Mouse (Mus musculus) heart, adult 2 months (tissue): ENCODE data around the gene Vegfa. TPM values are rescaled to one million over a fixed set of nuclear protein-coding genes. Genes with fewer than 3 reads are reported as not detected.

Experiments used
- DNase-seq, 2 experiments: peaks; one replicate each; pipeline ENCODE4 v3.0.0; 2021
- H3K27ac ChIP-seq: fragments of 200-600 bp; 2 replicates; pipeline ENCODE4 v1.8.1; 2022
- H3K27me3 ChIP-seq: fragments of 200-500 bp; 2 replicates; pipeline ENCODE4 v1.6.1; 2012; ENCODE audit warnings: mild to moderate bottlenecking, low read length, inconsistent platforms, mixed read lengths; ENCODE audit not compliant: control insufficient read depth, insufficient read depth
- H3K36me3 ChIP-seq: fragments of 200-500 bp; 2 replicates; pipeline ENCODE4 v1.6.1; 2012; ENCODE audit warnings: low read length, inconsistent platforms; ENCODE audit not compliant: control insufficient read depth, insufficient read depth
- H3K4me1 ChIP-seq: fragments of 200-500 bp; 2 replicates; pipeline ENCODE4 v1.6.1; 2011; ENCODE audit warnings: low read length; ENCODE audit not compliant: control insufficient read depth, insufficient read depth
- H3K4me3 ChIP-seq: fragments of 200-600 bp; 2 replicates; pipeline ENCODE4 v1.8.1; 2022
- H3K79me2 ChIP-seq: fragments of 200-500 bp; replicated peaks from 2 replicates; pipeline ENCODE4 v1.6.1; 2012; ENCODE audit warnings: mild to moderate bottlenecking, inconsistent platforms, low read length, moderate library complexity, mixed read lengths; ENCODE audit not compliant: control insufficient read depth, insufficient read depth
- H3K9ac ChIP-seq: fragments of 200-500 bp; 2 replicates; pipeline ENCODE4 v1.6.1; 2012; ENCODE audit warnings: low read depth, mild to moderate bottlenecking, control low read depth, inconsistent platforms, low read length, mixed read lengths
- CTCF ChIP-seq: fragments of 200-600 bp; IDR thresholded peaks from 2 replicates; pipeline ENCODE4 v1.8.1; 2022; ENCODE audit warnings: antibody characterized with exemption, mild to moderate bottlenecking, moderate library complexity
- EP300 ChIP-seq: fragments of 200-500 bp; IDR thresholded peaks from 2 replicates; pipeline ENCODE4 v1.6.1; 2011; ENCODE audit warnings: low read depth, low read length, control low read depth; ENCODE audit not compliant: insufficient read depth
- POLR2A ChIP-seq: fragments of 200-500 bp; IDR thresholded peaks from 2 replicates; pipeline ENCODE4 v1.6.1; 2011; ENCODE audit warnings: mild to moderate bottlenecking, low read depth, low read length, control low read depth; ENCODE audit not compliant: insufficient read depth
- WGBS: fragments of 180-500 bp; shearing (Covaris S2); methylation state at CpG from one replicate; pipeline ENCODE4 v1.1.7; 2018; 5-methylcytosine and 5-hydroxymethylcytosine counted together
- intact Hi-C: fragments of 180-260 bp; cut with DNase I; formaldehyde crosslinking; loops from one replicate; pipeline ENCODE4 v1.15.1; 2025
- polyA plus RNA-seq: library from polyadenylated mRNA; depleted of rRNA; stranded (reverse); fragments of >200 nt; gene quantifications from 2 replicates; pipeline ENCODE4 v1.2.3, GENCODE M21; 2012
- total RNA-seq, 2 experiments: library from RNA; stranded (reverse); gene quantifications; 2 replicates each; pipeline ENCODE4 v1.2.3; 2021

Vegfa gene
- total and polyA plus RNA-seq, 3 experiments = 207 to 384 (median 328) TPM

GRCm38 (mm10) chr17:46055736-46056135 lies 23.6 kb upstream of the Vegfa start:
- Histone ChIP-seq H3K27ac (no peak overlapping the region), H3K4me3 (no peak overlapping the region), H3K27me3 (no peaks in the 10 kb centered on the region), H3K36me3 (no peaks in the 10 kb centered on the region), H3K79me2 (no peaks in the 10 kb centered on the region), H3K9ac (no peak overlapping the region), H3K4me1 (no peaks in the 10 kb centered on the region)
- WGBS = 82% methylated on average over 7 of the region's 7 CpGs
- intact Hi-C loops = no loop called here
- TF ChIP-seq CTCF = no peak
- no peak for TF ChIP-seq EP300
- no peak for TF ChIP-seq POLR2A
- no peak for DNase-seq

DNA sequence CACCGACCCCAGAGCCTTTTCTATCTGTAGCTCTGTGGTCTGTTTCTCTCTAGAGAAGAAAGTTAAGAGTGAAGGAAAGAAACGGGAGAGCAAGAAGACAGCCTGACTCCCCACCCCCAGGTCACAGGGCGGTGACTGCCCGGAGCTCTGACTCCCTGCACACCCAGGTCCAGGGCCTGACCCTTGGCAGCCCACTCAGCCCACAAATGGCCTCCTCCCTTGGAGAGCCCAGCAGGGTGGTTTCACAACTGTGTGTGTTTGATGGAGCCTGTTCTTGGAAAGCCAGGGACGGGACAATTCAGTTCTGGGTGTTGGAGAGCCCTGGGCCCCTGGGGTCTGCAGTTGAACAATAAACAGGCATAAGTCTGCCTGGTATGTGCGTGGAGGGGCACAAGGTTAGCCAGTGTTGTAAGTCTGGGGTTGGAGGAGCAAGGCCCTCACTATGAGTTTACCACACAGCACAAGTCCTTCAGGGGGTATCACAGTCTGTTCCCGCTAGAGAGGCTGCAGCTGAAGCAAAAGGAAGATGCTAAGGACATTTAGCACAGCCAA lies 21.2 kb upstream of the Vegfa start:
- Histone ChIP-seq H3K27ac (no peak overlapping the region), H3K4me1 (no peaks in the 10 kb centered on the region), H3K36me3 (no peaks in the 10 kb centered on the region), H3K79me2 (no peaks in the 10 kb centered on the region), H3K27me3 (no peaks in the 10 kb centered on the region), H3K4me3 (no peak overlapping the region), H3K9ac (no peak overlapping the region)
- no peak for TF ChIP-seq POLR2A
- TF ChIP-seq CTCF = no peak
- DNase-seq = peak in 1 of 2 experiments; percentile 31
- intact Hi-C loops = no loop called here
- WGBS = 80% methylated on average over 7 of the region's 7 CpGs

- no peaks in the 10 kb centered on the region for H3K4me1 ChIP-seq
- H3K79me2 ChIP-seq = no peaks in the 10 kb centered on the region
- no peak overlapping the region for H3K4me3 ChIP-seq
- intact Hi-C loops = no loop called here
- TF ChIP-seq CTCF (no peak), EP300 (no peak), POLR2A (no peak)
- H3K27me3 ChIP-seq = no peaks in the 10 kb centered on the region
- H3K36me3 ChIP-seq = no peaks in the 10 kb centered on the region
- H3K27ac ChIP-seq = no peak overlapping the region
- no peak for DNase-seq
- WGBS = 31% methylated on average over 3 of the region's 3 CpGs
- H3K9ac ChIP-seq = no peak overlapping the region
Observed at GRCm38 (mm10) chr17:46052146-46052545, 20.0 kb upstream of the Vegfa start.

DNA sequence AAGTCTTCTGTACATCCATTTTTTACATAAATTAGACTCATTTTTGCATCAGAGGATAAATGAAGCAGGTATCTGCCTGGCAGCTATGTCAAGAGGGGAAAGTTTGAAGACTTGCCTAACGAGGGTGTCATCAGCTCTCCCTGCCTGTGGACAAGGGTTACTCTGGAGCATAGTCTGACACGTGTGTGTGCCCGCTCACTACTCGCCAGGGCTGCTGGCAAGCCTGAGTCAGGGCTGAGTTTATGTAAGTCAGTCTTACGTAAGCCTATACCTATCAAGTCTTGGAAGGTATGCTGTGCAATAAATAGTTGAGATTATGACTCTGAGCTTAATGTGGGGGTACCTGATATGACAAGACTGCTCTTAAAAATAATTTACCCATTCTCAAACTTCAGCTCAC lies 19.2 kb upstream of the Vegfa start:
- TF ChIP-seq EP300 (0 out of 2 replicates have a peak, but pooled peaks have one; percentile 12), POLR2A (no peak)
- DNase-seq = peak in 1 of 2 experiments; percentile 60
- H3K27ac ChIP-seq = no peak overlapping the region
- H3K4me3 ChIP-seq = no peak overlapping the region
- H3K9ac ChIP-seq = no peak overlapping the region
- H3K36me3 ChIP-seq = no peaks in the 10 kb centered on the region
- H3K79me2 ChIP-seq = no peaks in the 10 kb centered on the region
- intact Hi-C loops = no loop called here
- no peaks in the 10 kb centered on the region for H3K27me3 ChIP-seq
- H3K4me1 ChIP-seq = no peaks in the 10 kb centered on the region
- 60% methylated on average over 5 of the region's 5 CpGs for WGBS

- TF ChIP-seq EP300 (no peak), CTCF (no peak), POLR2A (no peak)
- no peaks in the 10 kb centered on the region for H3K79me2 ChIP-seq
- WGBS = 28% methylated on average over 4 of the region's 4 CpGs
- H3K36me3 ChIP-seq = no peaks in the 10 kb centered on the region
- H3K9ac ChIP-seq = no peak overlapping the region
- intact Hi-C loops = no loop called here
- H3K27me3 ChIP-seq = no peaks in the 10 kb centered on the region
- H3K4me3 ChIP-seq = no peak overlapping the region
- DNase-seq = no peak
- no peaks in the 10 kb centered on the region for H3K4me1 ChIP-seq
- no peak overlapping the region for H3K27ac ChIP-seq
Observed at GRCm38 (mm10) chr17:46049567-46049966, 17.4 kb upstream of the Vegfa start.

DNA sequence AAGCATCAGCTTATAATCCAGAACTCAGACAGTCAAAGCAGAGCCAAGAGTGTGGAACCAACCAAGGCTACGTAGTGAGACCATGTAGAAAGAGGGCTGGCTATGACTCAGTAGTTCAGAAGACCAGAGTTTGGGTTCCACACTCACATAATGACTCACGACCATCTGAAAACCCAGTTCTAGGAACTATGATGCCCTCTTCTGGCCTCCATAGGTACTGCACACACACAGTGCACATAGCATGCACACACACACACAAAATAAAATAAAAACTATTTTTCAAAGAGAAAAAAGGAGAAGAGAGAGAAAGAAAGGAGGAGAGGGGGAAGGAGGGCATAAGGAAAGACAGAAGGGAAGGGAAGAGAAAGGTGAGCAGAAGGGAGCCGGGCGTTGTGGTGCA lies 16.0 kb upstream of the Vegfa start:
- intact Hi-C loops = no loop called here
- no peak for TF ChIP-seq POLR2A
- no peak for TF ChIP-seq EP300
- peak; percentile 21; the same call in 1 of the 2 replicates for TF ChIP-seq CTCF
- 95% methylated on average over 4 of the region's 4 CpGs for WGBS
- H3K36me3 ChIP-seq = no peaks in the 10 kb centered on the region
- H3K9ac ChIP-seq = no peak overlapping the region
- no peaks in the 10 kb centered on the region for H3K79me2 ChIP-seq
- no peak overlapping the region for H3K4me3 ChIP-seq
- H3K4me1 ChIP-seq = no peaks in the 10 kb centered on the region
- H3K27ac ChIP-seq = no peak overlapping the region
- no peaks in the 10 kb centered on the region for H3K27me3 ChIP-seq
- no peak for DNase-seq

DNA sequence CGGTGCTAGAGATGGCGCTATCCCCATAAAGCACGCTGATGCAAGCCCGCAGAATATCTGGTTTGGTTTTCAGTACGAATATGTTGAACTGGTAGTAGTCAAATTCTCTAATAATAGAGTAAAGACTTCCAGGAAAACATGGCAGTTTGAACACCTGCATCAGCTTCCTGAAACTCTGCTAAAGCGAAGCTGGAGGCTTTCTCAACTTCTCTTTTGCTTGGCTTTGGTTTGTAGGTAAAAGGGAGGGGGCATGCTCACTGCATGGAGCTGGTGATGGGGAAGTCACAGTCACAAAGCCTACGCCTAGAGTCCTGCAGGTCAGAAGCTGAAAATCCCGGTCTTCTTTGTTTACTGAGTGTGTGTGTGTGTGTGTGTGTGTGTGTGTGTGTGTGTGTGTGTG lies 13.6 kb upstream of the Vegfa start:
- intact Hi-C loops = no loop called here
- H3K27me3 ChIP-seq = no peaks in the 10 kb centered on the region
- DNase-seq = no peak
- TF ChIP-seq EP300 (no peak), CTCF (no peak), POLR2A (no peak)
- no peak overlapping the region for H3K9ac ChIP-seq
- H3K36me3 ChIP-seq = no peaks in the 10 kb centered on the region
- WGBS = 83% methylated on average over 8 of the region's 8 CpGs
- no peaks in the 10 kb centered on the region for H3K4me1 ChIP-seq
- H3K4me3 ChIP-seq = no peak overlapping the region
- no peak overlapping the region for H3K27ac ChIP-seq
- no peaks in the 10 kb centered on the region for H3K79me2 ChIP-seq
